Mouse (Mus musculus) brown adipose tissue, adult 24 weeks (tissue): Measurements from ENCODE around the gene Zfp518b. TPM values are rescaled to one million over a fixed set of nuclear protein-coding genes. Genes with fewer than 3 reads are reported as not detected.

Source experiments
- polyA plus RNA-seq: library from polyadenylated mRNA; stranded (reverse); fragments of >200 nt; gene quantifications from 2 replicates; pipeline ENCODE4 v1.2.4, GENCODE M21; 2012; ENCODE audit not compliant: missing spikeins, insufficient read depth, insufficient read length

The Zfp518b gene
- polyA plus RNA-seq, 1 experiment, result 2.7 TPM

Other genes with a start within 250 kb of the Zfp518b start
- gene Slc2a9, start 181.7 kb downstream of the Zfp518b start, polyA plus RNA-seq, result 0.83 and 1.9 TPM in 2 replicates
- gene Wdr1, start 121.6 kb downstream of the Zfp518b start, polyA plus RNA-seq, result 48.4 and 56.3 TPM in 2 replicates
- gene Clnk, start 192.0 kb upstream of the Zfp518b start, polyA plus RNA-seq, result not detected in 2 replicates